Mouse (Mus musculus): ENCODE data around the gene Atf6b.

Atf6b gene

GRCm38 (mm10) chr17:34627093-34627942 lies 19.6 kb upstream of the Atf6b start:
- DNase-seq (ENCODE audit: low spot score), result peak; percentile 88

GRCm38 (mm10) chr17:34627943-34628643 lies 18.9 kb upstream of the Atf6b start, which contains the start of gene Ppt2:
Gene Ppt2, minus strand, starts transcription at chr17:34628510.
- DNase-seq (ENCODE audit: low spot score), result no peak

GRCm38 (mm10) chr17:34628644-34628967 lies 18.3 kb upstream of the Atf6b start:
- no peak for DNase-seq (ENCODE audit: low spot score)

- no peak for DNase-seq (ENCODE audit: low spot score)
These were observed 17.7 kb upstream of the Atf6b start, which contains the start of gene Prrt1 for GRCm38 (mm10) chr17:34629221-34629751. Gene Prrt1, plus strand, starts transcription at chr17:34629533.

- no peak for DNase-seq (ENCODE audit: low spot score)
These were observed 16.9 kb upstream of the Atf6b start for GRCm38 (mm10) chr17:34629796-34630603.

- no peak for DNase-seq (ENCODE audit: low spot score)
These were observed 16.1 kb upstream of the Atf6b start for GRCm38 (mm10) chr17:34630761-34631301.

- DNase-seq (ENCODE audit: low spot score), result no peak
These were observed 15.3 kb upstream of the Atf6b start for GRCm38 (mm10) chr17:34631647-34632046.

GRCm38 (mm10) chr17:34632261-34632691 lies 14.7 kb upstream of the Atf6b start:
- DNase-seq (ENCODE audit: low spot score), result peak; percentile 89

GRCm38 (mm10) chr17:34635671-34636070 lies 11.3 kb upstream of the Atf6b start:
- no peak for DNase-seq (ENCODE audit: low spot score)

GRCm38 (mm10) chr17:34637459-34637858 lies 9.5 kb upstream of the Atf6b start:
- DNase-seq (ENCODE audit: low spot score), result no peak

GRCm38 (mm10) chr17:34639461-34640255 lies 7.3 kb upstream of the Atf6b start:
- DNase-seq (ENCODE audit: low spot score), result no peak

- DNase-seq (ENCODE audit: low spot score), result peak; percentile 76
These were observed 6.0 kb upstream of the Atf6b start for GRCm38 (mm10) chr17:34640778-34641601.

- no peak for DNase-seq (ENCODE audit: low spot score)
These were observed 5.0 kb upstream of the Atf6b start for GRCm38 (mm10) chr17:34641945-34642344.

GRCm38 (mm10) chr17:34643379-34643778 lies 3.6 kb upstream of the Atf6b start:
- no peak for DNase-seq (ENCODE audit: low spot score)

- no peak for DNase-seq (ENCODE audit: low spot score)
These were observed 3.0 kb upstream of the Atf6b start for GRCm38 (mm10) chr17:34643944-34644343.

GRCm38 (mm10) chr17:34644608-34645007 lies 2.3 kb upstream of the Atf6b start, which contains the start of gene Fkbpl:
Gene Fkbpl, plus strand, starts transcription at chr17:34644764.
- peak; percentile 98 for DNase-seq (ENCODE audit: low spot score)

- DNase-seq (ENCODE audit: low spot score), result no peak
These were observed 1.6 kb upstream of the Atf6b start for GRCm38 (mm10) chr17:34645256-34645829.

GRCm38 (mm10) chr17:34645831-34646511 lies 975 bp upstream of the Atf6b start:
- no peak for DNase-seq (ENCODE audit: low spot score)

Data from layer of hippocampus, adult 11-12 months (tissue).